Mouse (Mus musculus): ENCODE measurements at regions not wholly inside any gene's neighbourhood (a gene's known extent, or its start where the extent isn't known, plus 50 kb on each side); places are given as distances from the start of the nearest gene placed in this dataset.
A peak's percentile ranks its signal among the peaks of the same experiment; 100 is the strongest.

DNA sequence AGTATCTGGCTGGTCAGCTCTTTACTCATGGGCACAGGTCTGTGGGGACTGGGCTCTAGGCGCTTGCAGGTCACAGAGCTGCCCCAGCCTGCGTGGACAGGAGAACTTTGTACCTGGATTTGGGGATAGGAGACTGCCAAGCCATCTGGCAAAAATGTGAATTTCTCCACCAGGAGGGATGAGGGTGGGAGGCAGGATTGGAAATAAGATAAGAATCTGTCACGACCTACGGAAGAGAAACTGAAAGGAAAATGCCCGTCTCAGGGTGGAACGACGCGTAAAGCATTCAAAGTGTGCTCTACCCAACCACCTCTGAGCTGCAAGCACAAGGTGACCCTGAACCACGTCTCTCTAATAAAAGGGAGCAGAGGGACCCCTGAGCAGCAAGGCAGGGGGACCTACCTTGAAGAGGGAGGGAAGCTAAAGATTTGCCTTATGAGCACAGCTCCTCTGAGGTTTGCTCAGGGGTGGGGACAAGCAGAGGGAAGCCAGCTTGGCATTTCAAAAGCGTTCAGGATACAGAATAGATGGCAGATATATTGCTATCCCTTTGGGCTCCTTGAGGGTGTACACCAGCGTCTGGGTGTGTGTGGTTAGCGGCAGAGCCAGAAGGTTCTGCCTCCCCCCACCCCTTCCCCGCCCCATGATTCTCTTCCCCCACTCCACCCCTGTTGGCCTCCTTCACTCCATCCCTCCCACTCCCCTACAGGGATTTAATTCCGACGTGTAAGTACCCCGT, 54.9 kb upstream of the Tnrc6c start:
- Histone ChIP-seq H3K4me1 (peaks cover 25% of the 10 kb centered on the region), H3K4me3 (replicated peaks) (peak overlapping the region; percentile 90), H3K27me3 (replicated peaks) (peaks cover 95% of the 10 kb centered on the region), H3K36me3 (replicated peaks; ENCODE audit: low read length) (no peaks in the 10 kb centered on the region), H3K9me3 (no peaks in the 10 kb centered on the region)
- no peak for TF ChIP-seq GATA1 (IDR thresholded peaks at IDR 0.05; ENCODE audit: borderline replicate concordance, low read length)
- no peak for TF ChIP-seq FLI1 (IDR thresholded peaks at IDR 0.05; ENCODE audit: low read length)

GRCm38 (mm10) chr11:117599788-117600263, 54.3 kb upstream of the Tnrc6c start:
- peaks cover 97% of the 10 kb centered on the region for H3K27me3 ChIP-seq (replicated peaks)
- H3K36me3 ChIP-seq (replicated peaks; ENCODE audit: low read length): no peaks in the 10 kb centered on the region
- peak overlapping the region; percentile 90 for H3K4me3 ChIP-seq (replicated peaks)
- H3K9me3 ChIP-seq: no peaks in the 10 kb centered on the region
- TF ChIP-seq GATA1 (IDR thresholded peaks at IDR 0.05; ENCODE audit: borderline replicate concordance, low read length): no peak
- no peak for TF ChIP-seq FLI1 (IDR thresholded peaks at IDR 0.05; ENCODE audit: low read length)
- H3K4me1 ChIP-seq: peaks cover 25% of the 10 kb centered on the region

GRCm38 (mm10) chr11:117601147-117601546, 52.9 kb upstream of the Tnrc6c start:
- Histone ChIP-seq H3K27me3 (replicated peaks) (peaks cover 97% of the 10 kb centered on the region), H3K4me3 (replicated peaks) (no peak overlapping the region), H3K9me3 (no peaks in the 10 kb centered on the region), H3K36me3 (replicated peaks; ENCODE audit: low read length) (no peaks in the 10 kb centered on the region), H3K4me1 (peaks cover 27% of the 10 kb centered on the region)
- TF ChIP-seq GATA1 (IDR thresholded peaks at IDR 0.05; ENCODE audit: borderline replicate concordance, low read length) (no peak), FLI1 (IDR thresholded peaks at IDR 0.05; ENCODE audit: low read length) (no peak)

DNA sequence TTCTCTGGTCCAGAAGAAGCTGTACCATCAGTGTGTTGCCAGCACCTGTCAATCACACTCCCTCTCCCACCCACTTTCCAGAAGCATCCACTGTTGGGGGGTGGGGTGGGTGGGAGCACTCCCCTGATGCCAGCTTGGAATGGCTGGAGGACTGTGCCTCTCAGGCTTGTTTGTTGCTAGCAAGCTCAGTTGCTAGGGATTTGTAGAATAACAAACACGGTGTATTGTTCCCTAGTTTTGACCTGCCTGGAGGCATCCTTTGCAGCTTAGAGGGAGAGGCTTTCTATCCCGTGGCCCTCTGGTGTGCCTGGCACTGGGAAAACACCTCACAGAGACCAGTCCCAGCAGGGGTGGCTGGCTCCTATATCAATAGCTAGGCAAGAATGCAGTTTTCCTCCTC, 50.1 kb upstream of the Tnrc6c start:
- Histone ChIP-seq H3K27me3 (replicated peaks) (peaks cover 92% of the 10 kb centered on the region), H3K4me3 (replicated peaks) (no peak overlapping the region), H3K4me1 (peaks cover 23% of the 10 kb centered on the region), H3K9me3 (no peaks in the 10 kb centered on the region), H3K36me3 (replicated peaks; ENCODE audit: low read length) (no peaks in the 10 kb centered on the region)
- TF ChIP-seq GATA1 (IDR thresholded peaks at IDR 0.05; ENCODE audit: borderline replicate concordance, low read length): no peak
- TF ChIP-seq FLI1 (IDR thresholded peaks at IDR 0.05; ENCODE audit: low read length): no peak

Measured in megakaryocyte, embryonic 14.5 days (primary cell).